Mouse (Mus musculus) stomach, postnatal 0 days (tissue): ENCODE results near the gene Ripply2.

Source experiments
- CTCF ChIP-seq: IDR thresholded peaks from 2 replicates; pipeline ENCODE4 v1.5.1; 2016; ENCODE audit warnings: antibody characterized with exemption, low read depth, mild to moderate bottlenecking, moderate library complexity
- EP300 ChIP-seq: optimal IDR thresholded peaks from 2 replicates; pipeline ENCODE3; 2016; ENCODE audit warnings: antibody characterized with exemption

DNA sequence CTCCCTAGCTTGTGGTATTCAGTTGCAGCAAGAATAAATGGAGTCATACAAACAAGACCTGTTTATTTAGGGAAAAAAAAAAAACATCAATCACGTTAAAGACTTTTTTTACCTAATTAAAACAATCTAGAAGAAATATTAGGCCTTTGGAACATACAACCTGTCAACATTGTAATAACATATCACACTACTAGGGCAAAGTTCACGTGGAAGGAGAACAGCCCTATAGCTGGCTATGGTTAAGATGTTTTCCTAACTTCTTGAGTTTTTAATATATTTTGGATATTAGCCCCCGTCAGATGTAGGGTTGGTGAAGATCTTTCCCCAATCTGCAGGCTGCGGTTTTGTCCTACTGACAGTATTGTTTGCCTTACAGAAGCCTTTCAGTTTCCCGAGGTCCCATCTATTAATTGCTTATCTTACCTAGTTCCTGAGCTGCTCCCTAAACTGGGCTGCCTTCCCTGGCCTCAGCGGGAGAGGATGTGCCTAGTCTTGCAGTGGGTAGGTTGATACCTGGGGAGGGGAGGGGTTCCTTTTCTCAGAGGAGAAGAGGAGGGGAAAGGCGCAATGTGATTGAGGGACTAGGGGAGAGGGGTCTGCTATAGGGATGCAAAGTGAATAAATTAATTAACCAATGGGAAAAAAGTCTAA, 37.0 kb upstream of the Ripply2 start:
- TF ChIP-seq CTCF (no peak), EP300 (no peak)
